Mouse (Mus musculus) E14TG2a.4 (cell line): ENCODE measurements at regions not wholly inside any gene's neighbourhood (a gene's known extent, or its start where the extent isn't known, plus 50 kb on each side); places are given as distances from the start of the nearest gene placed in this dataset.

ENCODE experiments used
- CTCF ChIP-seq: conservative IDR thresholded peaks from 2 replicates; pipeline ENCODE4 v1.5.1; 2014; ENCODE audit warnings: low read length
- POU5F1 ChIP-seq: IDR thresholded peaks from 2 replicates; pipeline ENCODE4 v1.6.1; 2014; ENCODE audit warnings: low read length, borderline replicate concordance

DNA sequence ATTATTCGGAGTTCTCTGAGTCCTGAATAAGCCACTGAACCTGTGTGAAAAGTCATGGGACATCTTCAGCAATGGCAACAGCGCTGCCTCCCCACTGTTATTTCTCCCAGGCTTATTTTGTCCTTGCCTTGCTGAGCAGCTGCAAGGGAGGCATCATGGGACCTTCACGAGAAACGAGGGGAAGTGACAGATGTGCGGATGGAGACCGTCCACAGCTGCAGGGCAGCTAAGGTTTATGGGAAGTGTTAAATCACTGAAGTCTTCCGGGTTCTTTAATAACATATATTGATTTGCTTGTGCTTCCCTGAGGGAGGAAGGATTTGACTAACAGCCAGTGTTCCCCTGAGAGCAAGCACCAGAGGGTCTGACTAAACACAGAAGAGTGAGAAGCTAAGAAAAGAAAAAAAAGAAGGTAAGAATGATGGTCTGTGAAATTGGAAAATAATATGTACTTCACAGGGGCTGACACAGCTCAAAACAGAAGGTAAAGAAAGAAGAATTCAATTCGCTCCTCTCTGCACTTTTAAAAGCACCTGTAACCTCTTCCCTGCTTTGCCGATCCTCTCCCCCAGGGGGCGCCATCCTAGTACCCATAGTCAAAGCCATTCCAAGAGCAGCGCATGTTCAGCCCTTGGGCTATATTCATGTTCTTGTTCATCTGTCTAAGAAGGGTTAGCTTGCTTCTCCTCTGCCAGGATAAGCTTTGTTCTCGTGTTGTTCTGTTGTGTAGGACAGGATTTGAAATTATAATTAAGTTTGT lies 92.2 kb downstream of the Fam114a2 start:
- peak; percentile 71 for TF ChIP-seq CTCF
- TF ChIP-seq POU5F1: no peak
